Mouse (Mus musculus) adrenal gland, adult 8-10 months (tissue): ENCODE measurements around the gene Alpl. TPM values are rescaled to one million over a fixed set of nuclear protein-coding genes. Genes with fewer than 3 reads are reported as not detected.
A peak's percentile ranks its signal among the peaks of the same experiment; 100 is the strongest.

ENCODE experiments used
- DNase-seq: peaks from one replicate; pipeline ENCODE4 v3.0.0; 2022
- total RNA-seq, 4 experiments: library from RNA; stranded (reverse); gene quantifications; 2 replicates each; pipeline ENCODE4 v1.2.4; 2022

Gene Alpl
- total RNA-seq, 4 experiments from 2014 or later: 5.0 to 180 (median 83.0) TPM

DNA sequence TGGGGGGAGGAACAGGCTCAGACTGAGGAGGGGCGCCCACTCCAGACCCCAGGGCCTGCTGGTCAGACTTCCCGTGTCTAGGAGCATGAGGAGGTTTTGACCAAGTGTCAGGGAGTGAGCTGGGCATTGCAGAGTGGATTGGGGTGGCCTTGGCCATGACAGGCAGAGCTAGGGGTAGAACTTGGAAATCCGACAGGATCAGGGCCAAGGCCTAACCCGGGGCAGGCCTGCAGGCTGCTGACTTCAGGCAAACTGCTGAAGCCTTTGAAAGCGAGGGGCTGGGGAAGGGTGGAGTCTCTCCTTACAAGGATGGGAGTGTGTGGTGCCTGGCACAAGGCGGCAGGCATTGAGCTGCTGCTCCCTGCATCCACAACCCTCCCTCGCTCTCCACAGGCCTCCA is 79.2 kb downstream of the Alpl start:
- peak; percentile 80 for DNase-seq

DNA sequence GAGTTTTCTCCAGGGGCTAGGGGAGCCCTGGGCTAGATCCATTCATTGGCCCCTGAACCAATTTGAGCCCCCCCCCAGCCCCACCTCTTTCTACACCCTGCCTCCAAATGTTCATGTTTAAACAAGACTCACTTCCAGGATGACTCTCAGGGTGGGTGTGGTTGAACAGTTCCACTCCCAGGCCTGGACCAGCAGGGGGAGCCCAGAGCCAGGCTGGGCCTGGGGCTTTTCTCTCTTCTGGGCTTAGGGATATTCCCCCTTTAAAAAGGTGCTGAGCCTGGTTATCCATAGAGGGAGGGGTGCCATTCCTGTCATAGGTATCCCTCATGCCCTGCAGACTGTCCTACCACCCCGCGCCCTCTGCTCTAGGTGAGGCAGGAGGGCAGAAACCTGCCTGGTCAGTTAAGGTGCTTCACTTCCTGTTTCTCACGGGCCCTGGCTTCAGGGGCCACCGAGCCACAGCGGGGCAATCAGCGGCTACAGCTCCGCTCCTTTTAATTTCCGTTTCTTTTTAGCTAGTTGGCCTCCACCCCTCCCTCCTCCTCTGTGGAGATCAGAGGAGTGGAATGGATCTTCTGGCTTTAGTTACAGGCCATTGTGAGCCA is 82.1 kb downstream of the Alpl start:
- no peak for DNase-seq

DNA sequence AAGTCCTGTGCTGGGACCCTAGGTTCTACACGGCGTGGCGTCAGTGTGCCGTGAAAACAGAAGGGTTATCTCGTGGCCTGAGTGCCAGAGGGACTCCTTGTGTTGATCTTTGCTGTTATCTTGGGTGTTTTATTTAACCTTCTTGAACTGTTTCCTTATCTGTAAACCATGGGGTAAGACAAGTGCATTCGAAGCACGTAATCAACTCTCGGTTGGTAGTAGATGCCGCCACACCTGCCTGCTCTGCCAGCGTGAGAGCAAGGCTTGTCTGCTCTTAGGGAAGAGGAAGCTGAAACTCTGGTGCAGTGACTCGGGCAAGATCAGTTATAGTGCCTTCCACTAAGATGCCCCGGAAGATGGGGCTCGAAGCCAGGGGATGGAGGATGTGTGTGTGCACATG is 83.2 kb downstream of the Alpl start:
- no peak for DNase-seq

DNA sequence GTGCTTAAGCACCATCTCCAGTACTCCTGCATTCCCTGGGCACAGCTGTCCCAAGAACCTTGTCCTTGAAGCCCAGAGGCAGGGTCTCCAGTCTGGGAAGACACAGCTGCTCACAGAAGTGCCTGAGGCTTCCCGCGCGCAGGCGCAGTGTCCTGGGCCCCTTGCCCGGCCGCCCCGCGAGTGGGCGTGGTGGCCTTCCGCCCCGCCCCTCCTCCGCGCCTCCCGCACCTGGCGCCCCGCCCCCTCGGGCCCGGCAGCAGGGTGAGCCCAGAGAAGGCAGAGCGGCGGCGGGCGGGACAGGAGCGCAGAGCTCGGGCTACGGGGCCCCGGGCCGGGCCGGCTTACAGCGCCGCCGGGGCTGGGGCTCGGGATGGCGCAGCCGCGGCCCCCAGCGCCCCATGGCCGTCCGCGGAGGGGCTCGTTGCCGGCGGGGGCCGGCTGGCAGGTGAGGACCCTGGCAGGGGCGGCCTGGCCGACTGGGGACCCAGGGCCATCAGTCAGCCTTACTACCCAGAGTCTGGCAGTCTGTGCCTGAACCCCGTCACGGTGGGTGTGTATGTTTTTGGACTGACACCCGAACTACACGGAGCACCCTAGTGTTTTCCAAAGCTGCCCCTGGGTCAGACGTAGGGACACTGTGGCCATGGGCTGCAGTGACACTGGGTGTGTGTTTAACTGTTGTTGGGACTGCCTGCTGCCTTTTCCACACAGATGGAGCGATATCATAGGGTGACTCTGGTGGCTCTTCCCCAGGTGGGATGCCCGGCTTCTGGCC is 88.8 kb downstream of the Alpl start:
- DNase-seq: peak; percentile 82

DNA sequence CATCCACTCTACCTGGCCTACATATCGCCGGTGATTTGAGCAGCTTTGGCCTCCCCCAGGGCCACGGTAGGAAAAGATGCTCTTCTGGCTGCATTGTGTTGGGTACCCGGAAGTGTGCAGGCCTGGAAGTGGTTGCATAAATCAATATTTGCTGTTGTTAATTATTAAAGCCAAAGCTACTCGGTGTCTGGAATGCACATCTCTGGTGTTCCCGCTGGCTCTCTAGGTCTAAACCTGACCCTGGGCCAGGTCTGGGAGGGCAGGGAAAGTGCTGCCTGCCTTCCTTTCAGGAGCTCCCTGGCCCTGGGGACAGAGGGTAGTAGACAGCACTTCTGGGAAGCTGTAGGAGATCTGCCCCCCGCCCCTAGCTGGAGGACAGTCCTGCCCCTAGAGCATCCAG is 89.7 kb downstream of the Alpl start:
- DNase-seq: no peak

DNA sequence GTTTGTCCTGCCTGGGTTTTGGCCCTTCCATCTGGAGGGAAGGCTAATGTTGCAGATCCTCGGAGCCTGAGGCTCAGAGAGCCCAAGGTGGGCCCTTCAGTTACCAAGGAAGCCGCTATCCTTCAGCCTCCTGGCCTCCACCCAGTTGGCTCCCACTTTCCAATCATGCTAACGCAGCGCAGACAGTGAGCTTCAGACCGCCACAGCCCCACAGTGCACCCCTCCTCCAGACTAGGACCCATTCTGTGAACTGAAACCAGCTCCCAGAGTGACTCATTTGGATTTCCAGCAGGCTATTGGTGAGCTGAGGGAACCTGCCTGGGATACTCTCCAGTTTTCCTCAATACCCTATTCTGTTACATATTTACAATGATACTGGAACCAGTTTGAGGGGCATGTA is 90.8 kb downstream of the Alpl start:
- DNase-seq: no peak

DNA sequence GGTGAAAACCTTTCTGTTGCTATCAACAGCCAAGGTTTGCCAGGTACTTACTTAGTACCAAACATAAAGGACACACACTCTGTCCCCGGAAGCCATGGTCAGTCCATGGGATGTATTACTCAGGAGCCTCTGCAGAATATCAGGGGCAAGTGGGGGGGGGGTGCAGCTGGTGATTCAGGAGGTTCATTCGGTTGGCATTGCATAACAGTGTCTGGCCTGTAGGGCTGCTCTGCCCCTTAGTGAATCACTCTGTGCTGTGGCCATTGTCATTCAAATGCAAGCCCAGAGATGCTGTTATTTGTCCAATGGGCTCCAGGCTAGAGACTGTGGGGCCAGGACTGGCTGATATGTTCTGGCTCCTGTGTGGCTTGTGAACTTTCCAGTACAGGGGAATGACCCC is 91.6 kb downstream of the Alpl start:
- no peak for DNase-seq

DNA sequence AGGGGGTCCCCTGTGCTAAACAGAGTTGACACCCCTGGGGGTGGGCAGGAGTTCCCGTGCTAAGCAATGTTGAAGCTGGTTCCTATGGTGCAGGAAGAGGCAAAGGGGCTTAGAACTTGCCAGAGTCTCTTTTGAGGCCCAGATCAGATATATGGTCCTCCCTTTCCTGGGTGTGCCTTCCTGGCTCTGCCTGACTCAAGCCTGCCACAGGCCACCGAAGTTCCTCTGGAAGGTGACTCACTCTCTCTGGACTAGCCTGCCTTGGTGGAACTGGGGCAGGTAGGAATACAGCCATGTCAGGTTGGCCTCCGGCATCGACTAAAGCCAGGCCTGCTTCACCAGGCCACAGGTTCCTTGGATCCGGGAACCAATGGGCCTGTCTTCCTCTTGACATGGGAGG is 93.1 kb downstream of the Alpl start:
- no peak for DNase-seq

DNA sequence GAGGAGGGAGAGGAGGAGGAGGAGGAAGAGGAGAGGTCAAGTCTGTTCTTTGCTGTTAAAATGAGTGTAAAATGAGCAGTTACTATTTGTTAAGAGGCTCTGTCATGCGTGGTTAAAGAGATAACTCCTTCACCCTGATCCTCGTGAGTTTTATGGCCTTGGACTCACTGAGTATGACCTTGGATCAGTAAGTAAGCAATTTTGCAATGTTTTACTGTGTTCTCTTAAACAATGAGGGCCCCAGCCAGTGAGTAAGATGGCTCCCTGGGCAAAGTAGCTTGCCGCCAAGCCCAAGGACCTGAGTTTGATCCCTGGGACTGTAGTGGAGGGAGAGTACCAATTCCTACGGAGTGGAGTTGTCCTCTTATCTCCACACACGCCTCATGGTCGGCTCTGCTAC is 95.2 kb downstream of the Alpl start:
- no peak for DNase-seq

DNA sequence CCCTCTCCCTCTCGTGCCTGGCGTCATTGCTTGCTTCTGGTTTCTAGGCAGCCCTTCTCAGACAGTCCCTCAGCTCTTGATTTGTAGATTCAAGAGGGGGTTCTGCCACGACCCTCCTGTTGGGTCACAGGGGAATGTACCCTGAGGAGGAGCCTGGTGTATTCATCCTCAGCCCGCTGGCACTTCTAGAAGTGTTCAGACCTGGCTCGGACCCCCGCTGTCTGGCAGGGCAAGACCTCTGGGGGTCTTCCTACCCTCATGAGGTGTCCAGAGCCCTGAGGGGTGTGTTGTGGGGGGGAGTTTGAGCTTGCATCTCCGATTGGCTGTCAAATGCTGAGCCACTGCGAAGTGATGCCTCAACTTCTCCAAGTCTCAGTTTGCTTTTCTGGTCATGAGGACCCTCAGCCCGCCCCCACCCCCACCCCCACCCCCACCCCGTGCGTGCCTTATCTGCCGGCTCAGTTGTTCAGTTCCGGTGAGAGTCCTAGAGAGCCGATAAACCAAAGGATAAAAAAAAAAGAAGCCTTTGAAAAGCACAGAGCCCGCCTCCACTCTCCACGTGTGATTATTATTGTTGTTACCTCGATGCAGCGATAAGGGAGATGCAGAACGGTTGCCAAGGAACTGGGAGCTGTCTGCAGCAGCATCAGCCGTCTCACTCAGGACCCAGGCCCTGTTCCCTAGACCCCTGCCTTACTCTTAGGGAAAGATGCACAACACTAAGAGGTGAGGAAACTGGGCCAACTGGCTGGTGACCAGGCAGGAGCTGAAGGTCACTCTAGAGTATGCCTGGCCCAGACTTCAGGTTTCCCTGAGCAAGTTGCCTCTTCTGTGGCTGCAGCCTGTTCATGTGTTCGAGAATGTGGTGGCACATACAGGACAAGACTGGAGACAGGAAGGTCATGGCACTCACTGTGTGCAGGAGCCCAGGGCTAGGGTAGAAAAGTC is 96.6 kb downstream of the Alpl start:
- DNase-seq: no peak

DNA sequence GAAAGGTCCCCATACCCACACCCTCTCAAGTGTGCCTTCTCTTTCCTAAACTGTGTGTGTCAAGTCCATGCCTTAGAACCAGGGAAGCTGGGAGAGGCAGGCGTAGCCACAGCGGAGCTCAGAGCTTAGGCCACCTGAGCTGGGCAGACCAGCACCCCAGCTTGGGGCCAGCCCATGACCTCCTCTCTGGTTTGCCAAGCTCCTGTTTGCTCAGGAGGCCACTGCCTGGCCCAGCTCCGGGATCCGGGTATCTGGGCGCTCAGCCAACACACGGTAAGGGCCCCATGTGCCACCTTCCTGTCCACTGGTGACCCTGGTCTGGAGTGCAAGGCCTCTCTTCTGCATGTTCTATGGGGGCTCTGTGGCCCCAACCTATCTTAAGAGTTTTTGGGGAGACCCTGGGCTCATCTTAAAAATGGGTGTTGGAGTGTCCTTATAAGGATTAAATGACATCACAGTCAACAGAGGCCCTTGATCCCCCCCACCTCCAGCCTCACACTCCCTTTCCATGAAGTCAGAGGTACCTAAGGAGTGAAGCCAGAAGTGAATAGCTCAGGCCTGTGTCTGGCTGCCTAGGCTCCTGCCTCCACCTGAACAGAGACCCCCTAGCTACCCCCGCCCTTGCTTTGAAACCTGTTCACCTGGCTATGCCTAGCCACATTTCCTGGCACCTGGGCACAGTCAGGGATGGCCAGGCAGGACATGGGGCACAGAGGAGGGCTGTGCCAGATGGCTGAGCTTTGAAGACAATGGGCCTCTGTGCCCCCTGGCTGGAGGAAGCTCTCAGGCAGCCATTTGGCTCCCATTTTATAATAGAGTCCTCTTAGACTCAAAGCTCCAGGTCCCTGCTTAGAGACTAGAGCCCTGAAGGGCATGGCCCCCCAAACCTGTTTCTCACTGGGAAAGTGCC is 97.9 kb downstream of the Alpl start:
- DNase-seq: no peak

DNA sequence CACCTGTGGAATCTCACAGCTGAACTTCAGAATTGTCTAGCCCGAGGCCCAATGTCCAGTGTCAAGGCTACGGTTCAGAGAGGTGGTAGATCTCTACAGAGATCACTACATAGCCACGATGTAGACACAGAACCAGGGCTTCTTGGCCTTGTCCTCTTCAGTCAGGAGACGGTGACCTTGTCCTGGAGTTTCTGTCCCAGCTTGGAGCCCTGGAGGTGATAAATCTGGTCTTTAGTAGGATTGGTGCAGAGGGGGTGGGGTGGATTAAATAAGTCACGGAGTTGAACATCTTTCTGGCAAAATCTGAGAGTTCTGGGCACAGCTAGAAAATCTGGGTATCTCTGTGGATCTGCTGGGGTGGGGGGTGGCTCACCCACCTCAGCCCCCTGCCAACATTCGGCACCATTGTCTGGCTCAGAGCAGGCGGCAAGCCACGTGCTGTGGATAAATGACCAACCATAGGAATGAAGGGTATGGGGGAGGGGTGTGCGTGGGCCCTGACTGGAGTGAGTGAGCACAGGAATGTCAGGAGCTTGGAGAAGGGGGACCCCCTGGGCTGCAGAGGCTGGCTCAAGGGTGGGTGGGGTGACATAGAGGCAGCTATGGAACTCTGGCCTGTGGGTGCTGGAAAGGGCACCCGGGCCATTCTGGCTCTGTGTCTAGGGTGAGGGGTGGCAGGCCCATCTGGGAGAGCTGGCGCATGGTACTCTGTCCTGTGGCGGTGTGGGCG is 98.9 kb downstream of the Alpl start:
- no peak for DNase-seq

DNA sequence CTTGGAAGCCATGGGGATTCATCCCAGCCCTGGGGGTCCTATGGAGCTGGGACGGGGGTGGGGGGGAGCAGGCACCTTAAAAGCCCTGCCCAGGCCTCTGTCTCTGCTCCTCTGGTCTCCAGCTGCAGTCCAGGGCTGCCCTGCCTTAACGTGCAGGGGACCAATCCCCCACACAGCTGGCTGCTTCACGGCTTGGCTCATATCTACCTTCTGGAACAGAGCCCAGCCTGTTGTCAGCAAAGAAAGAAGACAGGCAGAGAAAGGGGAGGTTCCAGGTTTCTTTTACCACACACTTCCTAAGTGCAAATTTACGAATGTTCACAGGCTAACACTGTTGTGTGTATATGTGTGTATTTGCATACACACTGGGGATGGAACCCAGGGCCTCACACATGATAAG is 100.3 kb downstream of the Alpl start:
- DNase-seq: no peak

DNA sequence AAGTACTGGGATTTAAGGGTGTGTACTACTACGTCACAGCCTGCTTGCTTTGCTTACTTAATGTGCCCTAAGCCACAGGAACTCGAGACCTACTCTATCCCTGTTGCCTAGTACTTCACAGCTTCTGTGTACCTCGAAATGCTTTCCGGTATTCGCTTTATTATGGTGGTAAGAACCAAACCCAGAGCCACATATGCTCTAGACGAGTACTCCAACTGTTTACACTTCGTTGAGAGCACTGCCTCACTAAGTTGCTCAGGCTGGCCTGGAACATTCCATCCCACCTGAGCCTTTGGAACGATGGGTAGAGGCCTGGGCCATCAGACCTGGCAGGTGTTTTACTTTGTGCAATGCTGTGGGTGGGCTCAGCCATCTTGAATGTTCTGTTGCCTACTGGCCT is 100.9 kb downstream of the Alpl start:
- DNase-seq: no peak

DNA sequence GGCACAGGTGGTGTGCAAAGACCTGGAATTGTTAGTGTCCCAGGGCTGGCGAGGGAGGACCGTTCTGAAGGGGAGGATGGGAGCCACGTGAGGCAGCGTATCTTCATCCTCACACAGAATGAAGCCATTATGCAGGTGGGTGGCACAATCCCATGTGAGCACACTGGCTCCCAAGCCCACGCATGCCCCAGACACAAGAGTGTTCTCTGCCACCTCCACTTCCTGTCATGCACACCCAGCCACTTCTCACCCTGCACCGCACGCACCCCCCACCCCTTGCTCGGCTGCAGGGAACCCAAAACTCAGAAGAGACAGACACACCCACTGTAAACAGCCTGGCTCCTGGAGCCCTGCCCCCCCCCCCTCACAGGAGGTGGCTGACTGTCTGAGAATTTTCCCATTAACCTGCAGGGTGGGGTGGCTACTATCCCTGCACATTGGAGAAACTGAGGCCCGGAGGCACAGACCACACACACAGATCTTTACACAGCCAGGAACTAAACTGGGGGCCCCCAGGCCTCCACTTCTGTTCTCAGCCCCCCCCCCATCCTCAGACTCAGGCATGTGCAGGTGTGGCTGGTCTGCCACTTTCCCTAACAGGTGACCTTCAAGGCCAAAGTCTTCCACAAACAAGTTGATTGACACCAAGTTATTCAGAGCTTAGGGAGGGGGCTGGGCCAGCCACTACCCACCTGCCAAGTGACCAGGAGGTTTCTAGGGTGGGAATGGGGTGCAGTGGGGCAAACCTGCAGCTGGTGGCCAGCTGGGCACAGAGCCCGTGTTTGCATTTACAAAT is 103.9 kb downstream of the Alpl start:
- DNase-seq: no peak

Other genes starting within 250 kb of the Alpl start
- gene Ldlrad2, start 221.8 kb downstream of the Alpl start, total RNA-seq: not detected
- gene Usp48, start 202.6 kb downstream of the Alpl start, total RNA-seq: 100 to 1,000 TPM; 116 to 227 (median 148) TPM
- gene Rap1gap, start 131.7 kb downstream of the Alpl start, total RNA-seq: 100 to 1,000 TPM; 108 to 376 (median 251) TPM
- 100 to 1,000 TPM; 248 to 380 (median 315) TPM for gene Ece1, start 65.9 kb upstream of the Alpl start, total RNA-seq
- 100 to 1,000 TPM in 3 of 4 experiments, 10 to 100 TPM in 1; 97.4 to 133 (median 119) TPM for gene Eif4g3, start 196.6 kb upstream of the Alpl start, total RNA-seq